Mouse (Mus musculus): Measurements from ENCODE around the gene Dpp9. TPM values are rescaled to one million over a fixed set of nuclear protein-coding genes. Genes with fewer than 3 reads are reported as not detected.
A peak's percentile ranks its signal among the peaks of the same experiment; 100 is the strongest.

Dpp9 gene
- polyA plus RNA-seq, 1 experiment from 2014 or later = 50.6 TPM

- WGBS = 62% methylated on average over 7 of the region's 7 CpGs
- Histone ChIP-seq H3K9me3 (ENCODE audit: control insufficient read depth, low read length) (no peaks in the 10 kb centered on the region), H3K4me2 (ENCODE audit: low read depth, low read length, severe bottlenecking) (no peak overlapping the region), H3K9ac (ENCODE audit: low read length) (no peak overlapping the region), H3K36me3 (ENCODE audit: control insufficient read depth, insufficient read depth, low read length) (no peaks in the 10 kb centered on the region), H3K27me3 (ENCODE audit: control insufficient read depth, insufficient read depth, low read length) (peaks cover 3% of the 10 kb centered on the region; the same call in 1 of the 2 replicates), H3K27ac (ENCODE audit: low read depth, low read length) (no peak overlapping the region), H3K4me3 (ENCODE audit: low read depth, low read length) (no peak overlapping the region), H3K4me1 (replicated peaks; ENCODE audit: control insufficient read depth, insufficient read depth, low read length) (0 out of 2 replicates have a peak, but pooled peaks cover 1% of the 10 kb centered on the region)
- DNase-seq (ENCODE audit: low spot score) (no peak), ATAC-seq (replicated peaks; ENCODE audit: low FRiP score) (no peak)
These were observed 26.9 kb upstream of the Dpp9 start for GRCm38 (mm10) chr17:56245608-56246007.

- no peaks in the 10 kb centered on the region for H3K36me3 ChIP-seq (ENCODE audit: control insufficient read depth, insufficient read depth, low read length)
- H3K9me3 ChIP-seq (ENCODE audit: control insufficient read depth, low read length) = no peaks in the 10 kb centered on the region
- H3K4me1 ChIP-seq (replicated peaks; ENCODE audit: control insufficient read depth, insufficient read depth, low read length) = 0 out of 2 replicates have a peak, but pooled peaks cover 1% of the 10 kb centered on the region
- peak; percentile 60; the same call in 1 of the 2 replicates for ATAC-seq (replicated peaks; ENCODE audit: low FRiP score)
- DNase-seq (ENCODE audit: low spot score) = peak; percentile 92
- peak overlapping the region; percentile 21; the same call in 1 of the 2 replicates for H3K4me3 ChIP-seq (ENCODE audit: low read depth, low read length)
- peaks cover 3% of the 10 kb centered on the region; the same call in 1 of the 2 replicates for H3K27me3 ChIP-seq (ENCODE audit: control insufficient read depth, insufficient read depth, low read length)
- no peak overlapping the region for H3K9ac ChIP-seq (ENCODE audit: low read length)
- peak overlapping the region; percentile 40; the same call in 1 of the 2 replicates for H3K4me2 ChIP-seq (ENCODE audit: low read depth, low read length, severe bottlenecking)
- no peak overlapping the region for H3K27ac ChIP-seq (ENCODE audit: low read depth, low read length)
- WGBS = 2% methylated on average over 33 of the region's 33 CpGs
These were observed 23.1 kb upstream of the Dpp9 start for GRCm38 (mm10) chr17:56241541-56242401.

GRCm38 (mm10) chr17:56233818-56234469 is 15.2 kb upstream of the Dpp9 start:
- no peaks in the 10 kb centered on the region for H3K27me3 ChIP-seq (ENCODE audit: control insufficient read depth, insufficient read depth, low read length)
- H3K27ac ChIP-seq (ENCODE audit: low read depth, low read length) = no peak overlapping the region
- ATAC-seq (replicated peaks; ENCODE audit: low FRiP score) (peak; percentile 90), DNase-seq (ENCODE audit: low spot score) (peak; percentile 85)
- 3% methylated on average over 14 of the region's 14 CpGs for WGBS
- no peak overlapping the region for H3K9ac ChIP-seq (ENCODE audit: low read length)
- peaks cover 4% of the 10 kb centered on the region for H3K4me1 ChIP-seq (replicated peaks; ENCODE audit: control insufficient read depth, insufficient read depth, low read length)
- no peaks in the 10 kb centered on the region for H3K9me3 ChIP-seq (ENCODE audit: control insufficient read depth, low read length)
- H3K4me2 ChIP-seq (ENCODE audit: low read depth, low read length, severe bottlenecking) = peak overlapping the region; percentile 18; the same call in 1 of the 2 replicates
- no peak overlapping the region for H3K4me3 ChIP-seq (ENCODE audit: low read depth, low read length)
- no peaks in the 10 kb centered on the region for H3K36me3 ChIP-seq (ENCODE audit: control insufficient read depth, insufficient read depth, low read length)

- WGBS = 51% methylated on average over 8 of the region's 8 CpGs
- Histone ChIP-seq H3K9ac (ENCODE audit: low read length) (no peak overlapping the region), H3K27me3 (ENCODE audit: control insufficient read depth, insufficient read depth, low read length) (no peaks in the 10 kb centered on the region), H3K9me3 (ENCODE audit: control insufficient read depth, low read length) (no peaks in the 10 kb centered on the region), H3K27ac (ENCODE audit: low read depth, low read length) (no peak overlapping the region), H3K4me3 (ENCODE audit: low read depth, low read length) (no peak overlapping the region), H3K36me3 (ENCODE audit: control insufficient read depth, insufficient read depth, low read length) (no peaks in the 10 kb centered on the region), H3K4me1 (replicated peaks; ENCODE audit: control insufficient read depth, insufficient read depth, low read length) (peaks cover 4% of the 10 kb centered on the region), H3K4me2 (ENCODE audit: low read depth, low read length, severe bottlenecking) (no peak overlapping the region)
- peak; percentile 45; the same call in 1 of the 2 replicates for ATAC-seq (replicated peaks; ENCODE audit: low FRiP score)
- DNase-seq (ENCODE audit: low spot score) = no peak
These were observed 14.7 kb upstream of the Dpp9 start for GRCm38 (mm10) chr17:56233389-56233788.

- Histone ChIP-seq H3K4me2 (ENCODE audit: low read depth, low read length, severe bottlenecking) (no peak overlapping the region), H3K27me3 (ENCODE audit: control insufficient read depth, insufficient read depth, low read length) (no peaks in the 10 kb centered on the region), H3K4me3 (ENCODE audit: low read depth, low read length) (no peak overlapping the region), H3K27ac (ENCODE audit: low read depth, low read length) (no peak overlapping the region), H3K9ac (ENCODE audit: low read length) (no peak overlapping the region), H3K36me3 (ENCODE audit: control insufficient read depth, insufficient read depth, low read length) (no peaks in the 10 kb centered on the region), H3K9me3 (ENCODE audit: control insufficient read depth, low read length) (no peaks in the 10 kb centered on the region), H3K4me1 (replicated peaks; ENCODE audit: control insufficient read depth, insufficient read depth, low read length) (peaks cover 4% of the 10 kb centered on the region)
- DNase-seq (ENCODE audit: low spot score) = no peak
- WGBS = 69% methylated on average over 10 of the region's 10 CpGs
- no peak for ATAC-seq (replicated peaks; ENCODE audit: low FRiP score)
These were observed 11.2 kb upstream of the Dpp9 start for GRCm38 (mm10) chr17:56229943-56230342.

GRCm38 (mm10) chr17:56226566-56226965 is 7.9 kb upstream of the Dpp9 start:
- no peaks in the 10 kb centered on the region for H3K4me1 ChIP-seq (replicated peaks; ENCODE audit: control insufficient read depth, insufficient read depth, low read length)
- no peak overlapping the region for H3K9ac ChIP-seq (ENCODE audit: low read length)
- WGBS = 79% methylated on average over 3 of the region's 3 CpGs
- DNase-seq (ENCODE audit: low spot score) (no peak), ATAC-seq (replicated peaks; ENCODE audit: low FRiP score) (no peak)
- no peaks in the 10 kb centered on the region for H3K27me3 ChIP-seq (ENCODE audit: control insufficient read depth, insufficient read depth, low read length)
- no peak overlapping the region for H3K4me2 ChIP-seq (ENCODE audit: low read depth, low read length, severe bottlenecking)
- no peaks in the 10 kb centered on the region for H3K9me3 ChIP-seq (ENCODE audit: control insufficient read depth, low read length)
- H3K27ac ChIP-seq (ENCODE audit: low read depth, low read length) = no peak overlapping the region
- no peak overlapping the region for H3K4me3 ChIP-seq (ENCODE audit: low read depth, low read length)
- no peaks in the 10 kb centered on the region for H3K36me3 ChIP-seq (ENCODE audit: control insufficient read depth, insufficient read depth, low read length)

GRCm38 (mm10) chr17:56224916-56225315 is 6.2 kb upstream of the Dpp9 start:
- H3K9me3 ChIP-seq (ENCODE audit: control insufficient read depth, low read length) = no peaks in the 10 kb centered on the region
- DNase-seq (ENCODE audit: low spot score) (no peak), ATAC-seq (replicated peaks; ENCODE audit: low FRiP score) (no peak)
- no peaks in the 10 kb centered on the region for H3K36me3 ChIP-seq (ENCODE audit: control insufficient read depth, insufficient read depth, low read length)
- H3K27me3 ChIP-seq (ENCODE audit: control insufficient read depth, insufficient read depth, low read length) = no peaks in the 10 kb centered on the region
- H3K4me2 ChIP-seq (ENCODE audit: low read depth, low read length, severe bottlenecking) = no peak overlapping the region
- H3K27ac ChIP-seq (ENCODE audit: low read depth, low read length) = no peak overlapping the region
- H3K4me3 ChIP-seq (ENCODE audit: low read depth, low read length) = no peak overlapping the region
- 65% methylated on average over 1 of the region's 1 CpGs for WGBS
- no peaks in the 10 kb centered on the region; the same call in 1 of the 2 replicates for H3K4me1 ChIP-seq (replicated peaks; ENCODE audit: control insufficient read depth, insufficient read depth, low read length)
- no peak overlapping the region for H3K9ac ChIP-seq (ENCODE audit: low read length)

GRCm38 (mm10) chr17:56219805-56220204 is 1.1 kb upstream of the Dpp9 start:
- WGBS = 78% methylated on average over 3 of the region's 3 CpGs
- Histone ChIP-seq H3K4me2 (ENCODE audit: low read depth, low read length, severe bottlenecking) (no peak overlapping the region), H3K36me3 (ENCODE audit: control insufficient read depth, insufficient read depth, low read length) (no peaks in the 10 kb centered on the region), H3K27ac (ENCODE audit: low read depth, low read length) (no peak overlapping the region), H3K9ac (ENCODE audit: low read length) (no peak overlapping the region), H3K4me3 (ENCODE audit: low read depth, low read length) (no peak overlapping the region), H3K4me1 (replicated peaks; ENCODE audit: control insufficient read depth, insufficient read depth, low read length) (peaks cover 14% of the 10 kb centered on the region; the same call in 1 of the 2 replicates), H3K9me3 (ENCODE audit: control insufficient read depth, low read length) (no peaks in the 10 kb centered on the region), H3K27me3 (ENCODE audit: control insufficient read depth, insufficient read depth, low read length) (no peaks in the 10 kb centered on the region)
- DNase-seq (ENCODE audit: low spot score) (no peak), ATAC-seq (replicated peaks; ENCODE audit: low FRiP score) (no peak)
